Comparison of ENCODE assay signal across 9 mouse cellular contexts in genomic region chr4:41063894-41064673, GRCm38 (mm10). TPM values are rescaled to one million over a fixed set of nuclear protein-coding genes. Genes with fewer than 3 reads are reported as not detected.
DNase-seq lines count a peak whose midpoint lies in the region; ATAC-seq and TF ChIP-seq lines count a peak whose summit lies in the region.
"Had no signal": no experiment of that assay in that cellular context is flagged by ENCODE, and none has a peak within 500 bp of the region (broad histone marks: within the 10 kb centered on the region; RNA-seq: fewer than 3 reads in every experiment).

No protein-coding gene starts in this region.

- H3K4me2 ChIP-seq in heart, embryonic 11.5 days: peak overlapping the region; percentile 53
- H3K4me2 ChIP-seq in CH12.LX (ENCODE audit: insufficient read depth, low read depth, poor library complexity, severe bottlenecking): peak overlapping the region; percentile 66
- H3K4me2 ChIP-seq in intestine, postnatal 0 days (replicated peaks; ENCODE audit: low read depth): peak overlapping the region; percentile 55
- H3K4me2 ChIP-seq: midbrain, embryonic 12.5 days had no signal

- no peaks in the 10 kb centered on the region for H3K4me1 ChIP-seq in heart, embryonic 11.5 days (ENCODE audit: control insufficient read depth, insufficient read depth, low read length)
- H3K4me1 ChIP-seq in CH12.LX (ENCODE audit: control insufficient read depth in 1 of 2, insufficient read depth in 2 of 2): no peaks in the 10 kb centered on the region; a peak in 1 of 4 replicates
- no peaks in the 10 kb centered on the region for H3K4me1 ChIP-seq in intestine, postnatal 0 days (replicated peaks; ENCODE audit: control insufficient read depth, insufficient read depth, low read length)
- H3K4me1 ChIP-seq: midbrain, embryonic 12.5 days had no signal

- H3K4me3 ChIP-seq in heart, embryonic 11.5 days (ENCODE audit: low read depth, low read length): no peak overlapping the region
- H3K4me3 ChIP-seq in CH12.LX (replicated peaks in 1 of 3; ENCODE audit: low read depth in 2 of 3, low read length in 2 of 3, poor library complexity in 1 of 3): peak overlapping the region in 1 of 3 experiments; percentile 6
- H3K4me3 ChIP-seq in intestine, postnatal 0 days (ENCODE audit: low read depth, low read length): no peak overlapping the region
- H3K4me3 ChIP-seq: midbrain, embryonic 12.5 days had no signal

- no peak; the same call in 1 of the 2 replicates for ATAC-seq in heart, embryonic 11.5 days (replicated peaks; ENCODE audit: insufficient number of reproducible peaks, low FRiP score, low TSS enrichment)
- ATAC-seq in common myeloid progenitor, adult 5-6 weeks (replicated peaks; ENCODE audit: low read depth, poor library complexity, severe bottlenecking): peak; percentile 52
- no peak for ATAC-seq in intestine, postnatal 0 days
- ATAC-seq in megakaryocyte progenitor cell, adult 5-6 weeks (replicated peaks; ENCODE audit: poor library complexity): peak; percentile 70

- WGBS in heart, embryonic 11.5 days (ENCODE audit: insufficient replicate concordance): 14% methylated on average over 16 of the region's 16 CpGs
- 15% methylated on average over 16 of the region's 16 CpGs for WGBS in intestine, postnatal 0 days

- no peak overlapping the region for H3K9ac ChIP-seq in heart, embryonic 11.5 days (ENCODE audit: low read depth, low read length)
- no peak overlapping the region for H3K9ac ChIP-seq in CH12.LX (ENCODE audit: insufficient read depth, low read depth)
- H3K9ac ChIP-seq in intestine, postnatal 0 days (ENCODE audit: low read depth, low read length): no peak overlapping the region; the same call in 1 of the 2 replicates
- H3K9ac ChIP-seq: midbrain, embryonic 12.5 days had no signal

- peaks cover 4% of the 10 kb centered on the region; the same call in 1 of the 2 replicates for H3K27me3 ChIP-seq in heart, embryonic 11.5 days (ENCODE audit: control insufficient read depth, insufficient read depth, low read length)
- H3K27me3 ChIP-seq in CH12.LX (replicated peaks): peaks cover 23% of the 10 kb centered on the region
- H3K27me3 ChIP-seq in intestine, postnatal 0 days (replicated peaks; ENCODE audit: control insufficient read depth, insufficient read depth, low read length): no peaks in the 10 kb centered on the region
- H3K27me3 ChIP-seq: midbrain, embryonic 12.5 days had no signal

- TF ChIP-seq POLR2A in CH12.LX (IDR thresholded peaks at IDR 0.05; ENCODE audit: low read depth, low read length): no peak

- no peak overlapping the region for H3K27ac ChIP-seq in heart, embryonic 11.5 days (ENCODE audit: low read depth, low read length)
- H3K27ac ChIP-seq in CH12.LX (ENCODE audit: insufficient read depth, low read depth): no peak overlapping the region
- H3K27ac ChIP-seq in intestine, postnatal 0 days (ENCODE audit: low read depth, low read length): no peak overlapping the region
- H3K27ac ChIP-seq: midbrain, embryonic 12.5 days had no signal

- H3K9me3 ChIP-seq in heart, embryonic 11.5 days (replicated peaks; ENCODE audit: control insufficient read depth, low read length): no peaks in the 10 kb centered on the region
- no peaks in the 10 kb centered on the region for H3K9me3 ChIP-seq in CH12.LX (replicated peaks; ENCODE audit: low read length)
- H3K9me3 ChIP-seq in intestine, postnatal 0 days (ENCODE audit: control insufficient read depth): no peaks in the 10 kb centered on the region
- H3K9me3 ChIP-seq: midbrain, embryonic 12.5 days had no signal

- H3K79me2 ChIP-seq in CH12.LX (replicated peaks; ENCODE audit: control insufficient read depth, extremely low read depth, insufficient read depth, poor library complexity, severe bottlenecking): no peaks in the 10 kb centered on the region

- in situ Hi-C loops in CH12.LX (cut with MboI; ENCODE audit: low pct_ligation_motif_present, low pct_unique_long_range_greater_than_20kb, low sequenced_read_pairs): loop anchor here (5.0 kb wide), 1 partner anchor 53 kb away; no protein-coding TSS in a partner anchor

- peak; percentile 52 to 69; a peak in 3 of 4 replicates for TF ChIP-seq CTCF in CH12.LX (conservative IDR thresholded peaks at IDR 0.05 in 1 of 2, IDR thresholded peaks at IDR 0.05 in 1 of 2; ENCODE audit: low read depth in 2 of 2, low read length in 2 of 2)
- peak; percentile 70 for TF ChIP-seq CTCF in intestine, postnatal 0 days (IDR thresholded peaks at IDR 0.05; ENCODE audit: low read depth)

- TF ChIP-seq EP300 in CH12.LX (IDR thresholded peaks at IDR 0.05; ENCODE audit: low read length): no peak

- no peak for DNase-seq in heart, adult 9 months (ENCODE audit: low spot score in 2 of 2)
- DNase-seq in CH12.LX (ENCODE audit: extremely low read depth): peak; percentile 26
- no peak for DNase-seq in yolk sac, embryonic 10.5 days (ENCODE audit: low spot score)
- no peak for DNase-seq in left cerebral cortex, adult 8-10 months (ENCODE audit: low spot score in 2 of 2)

- no peak for TF ChIP-seq RAD21 in CH12.LX (IDR thresholded peaks at IDR 0.05; ENCODE audit: low read depth, low read length)

- dilution Hi-C loops in CH12.LX (cut with MboI; ENCODE audit: extremely low pct_ligation_motif_present, extremely low pct_unique_long_range_greater_than_20kb, low sequenced_read_pairs): no loop called here

- H3K36me3 ChIP-seq in heart, embryonic 11.5 days (ENCODE audit: control insufficient read depth, insufficient read depth, low read length): no peaks in the 10 kb centered on the region
- no peaks in the 10 kb centered on the region for H3K36me3 ChIP-seq in CH12.LX (replicated peaks in 1 of 2; ENCODE audit: control insufficient read depth in 1 of 2, insufficient read depth in 1 of 2, low read length in 1 of 2)
- no peaks in the 10 kb centered on the region for H3K36me3 ChIP-seq in intestine, postnatal 0 days (ENCODE audit: control insufficient read depth, insufficient read depth)
- H3K36me3 ChIP-seq: midbrain, embryonic 12.5 days had no signal

TF ChIP-seq in CH12.LX, 34 proteins besides CTCF, POLR2A, EP300 and RAD21:
- TF ChIP-seq E2F4 (IDR thresholded peaks at IDR 0.05; ENCODE audit: insufficient replicate concordance, low read depth, low read length) (no peak), USF2 (conservative IDR thresholded peaks at IDR 0.05; ENCODE audit: low read depth, low read length) (no peak), ZKSCAN1 (IDR thresholded peaks at IDR 0.05; ENCODE audit: borderline replicate concordance, low read depth, low read length) (no peak), MYC (IDR thresholded peaks at IDR 0.05; ENCODE audit: low read depth, low read length) (no peak), UBTF (IDR thresholded peaks at IDR 0.05; ENCODE audit: low read depth, low read length) (no peak), MAZ (IDR thresholded peaks at IDR 0.05; ENCODE audit: low read depth, low read length) (no peak), HCFC1 (IDR thresholded peaks at IDR 0.05; ENCODE audit: low read depth, low read length) (no peak), ELF1 (IDR thresholded peaks at IDR 0.05; ENCODE audit: low read depth, low read length) (no peak), ZNF384 (IDR thresholded peaks at IDR 0.05; ENCODE audit: low read depth, low read length) (no peak), ETS1 (conservative IDR thresholded peaks at IDR 0.05; ENCODE audit: low read depth, low read length) (no peak), MEF2A (IDR thresholded peaks at IDR 0.05; ENCODE audit: borderline replicate concordance, low read depth, low read length) (no peak), USF1 (IDR thresholded peaks at IDR 0.05; ENCODE audit: low read depth, low read length) (no peak), SMC3 (IDR thresholded peaks at IDR 0.05; ENCODE audit: low read depth, low read length) (no peak), TBP (conservative IDR thresholded peaks at IDR 0.05; ENCODE audit: low read depth, low read length) (no peak), RCOR1 (conservative IDR thresholded peaks at IDR 0.05; ENCODE audit: low read depth, low read length) (no peak), NRF1 (IDR thresholded peaks at IDR 0.05; ENCODE audit: low read depth, low read length) (no peak), NELFE (IDR thresholded peaks at IDR 0.05; ENCODE audit: low read depth, low read length) (no peak), IRF4 (IDR thresholded peaks at IDR 0.05; ENCODE audit: low read depth, low read length) (no peak), BHLHE40 (IDR thresholded peaks at IDR 0.05; ENCODE audit: low read depth, low read length) (no peak), GABPA (IDR thresholded peaks at IDR 0.05; ENCODE audit: insufficient replicate concordance, low read depth, low read length) (no peak)
TF ChIP-seq in CH12.LX: peak in this region for 0.

RNA-seq across cellular contexts. Expression of gene Aqp7, which starts 16.1 kb away (rescaled TPM):
- 0.14 and 0.20 TPM in 2 replicates for polyA plus RNA-seq in heart, embryonic 11.5 days (2014; fragmentation: Nextera tagmentation; extraction: Ambion mirVana)
- total RNA-seq in CH12.LX (2012; rRNA removed) (not detected in 2 replicates), CH12.LX (2014; rRNA removed) (not detected in 2 replicates)
- polyA plus RNA-seq in CH12.LX (2012; ENCODE audit: insufficient read length, low read depth): 0.10 TPM in 1 of 2 replicates, not detected in the other
- total RNA-seq in common myeloid progenitor, adult 5-6 weeks (2017): not detected in 2 replicates
- 9.9 and 14.1 TPM in 2 replicates for polyA plus RNA-seq in intestine, postnatal 0 days (2015; fragmentation: Nextera tagmentation; extraction: Ambion mirVana)
- total RNA-seq in megakaryocyte progenitor cell, adult 5-6 weeks (2015): 0.20 TPM in 1 of 2 replicates, not detected in the other
- not detected in 2 replicates for total RNA-seq in megakaryocyte progenitor cell, adult 5-6 weeks (2017)
- not detected for total RNA-seq in left cerebral cortex, adult 8-10 months (2022)
- polyA plus RNA-seq: midbrain, embryonic 12.5 days had no signal

RNA-seq across cellular contexts. Expression of gene Aqp3, which starts 33.9 kb away (rescaled TPM):
- polyA plus RNA-seq in heart, embryonic 11.5 days (2014; fragmentation: Nextera tagmentation; extraction: Ambion mirVana): 3.7 and 7.3 TPM in 2 replicates
- total RNA-seq in CH12.LX (2012; rRNA removed): not detected in 2 replicates
- total RNA-seq in CH12.LX (2014; rRNA removed): not detected in 2 replicates
- polyA plus RNA-seq in CH12.LX (2012; ENCODE audit: insufficient read length, low read depth): not detected in 2 replicates
- total RNA-seq in common myeloid progenitor, adult 5-6 weeks (2017): not detected in 2 replicates
- 4.1 and 7.4 TPM in 2 replicates for polyA plus RNA-seq in intestine, postnatal 0 days (2015; fragmentation: Nextera tagmentation; extraction: Ambion mirVana)
- total RNA-seq in megakaryocyte progenitor cell, adult 5-6 weeks (2015): not detected in 2 replicates
- not detected in 2 replicates for total RNA-seq in megakaryocyte progenitor cell, adult 5-6 weeks (2017)
- not detected for total RNA-seq in left cerebral cortex, adult 8-10 months (2022)

Comparison
In these comparisons a context has a peak if more than half of its experiments do, and no peak if none do; other contexts are left out.
1. ATAC-seq: peak in common myeloid progenitor, adult 5-6 weeks (single experiment) and megakaryocyte progenitor cell, adult 5-6 weeks (single experiment); none in heart, embryonic 11.5 days (single experiment) and intestine, postnatal 0 days (single experiment).
2. Peak in every context shown above with its lines, with median percentiles within 50 percentile points of each other: H3K4me2 ChIP-seq.